Mouse (Mus musculus) urinary bladder, adult 2 months (tissue): Measurements from ENCODE around the gene Pnpla2. TPM values are rescaled to one million over a fixed set of nuclear protein-coding genes. Genes with fewer than 3 reads are reported as not detected.
A peak's percentile ranks its signal among the peaks of the same experiment; 100 is the strongest.
"Not testable (repeated sequence)": the region's sequence is repeated elsewhere in the genome, so short reads cannot be mapped to it uniquely, and the experiment has no call there.

ENCODE experiments used
- DNase-seq: peaks from one replicate; pipeline ENCODE4 v3.0.0; 2022; ENCODE audit warnings: low spot score
- polyA plus RNA-seq: library from polyadenylated mRNA; depleted of rRNA; stranded (reverse); fragments of >200 nt; gene quantifications from 2 replicates; pipeline ENCODE4 v1.2.3, GENCODE M21; 2012

Pnpla2 gene
- polyA plus RNA-seq, 1 experiment, result 108 TPM

GRCm38 (mm10) chr7:141431434-141432185 is 23.4 kb upstream of the Pnpla2 start:
- DNase-seq, result no peak

- no peak for DNase-seq
Observed at GRCm38 (mm10) chr7:141432186-141432611, 22.8 kb upstream of the Pnpla2 start.

GRCm38 (mm10) chr7:141432741-141433516 is 22.1 kb upstream of the Pnpla2 start:
- no peak for DNase-seq

GRCm38 (mm10) chr7:141433517-141434400 is 21.2 kb upstream of the Pnpla2 start:
- no peak for DNase-seq

- no peak for DNase-seq
Observed at GRCm38 (mm10) chr7:141434464-141434863, 20.5 kb upstream of the Pnpla2 start.

- no peak for DNase-seq
Observed at GRCm38 (mm10) chr7:141435129-141435855, 19.7 kb upstream of the Pnpla2 start.

GRCm38 (mm10) chr7:141435856-141436522 is 19.0 kb upstream of the Pnpla2 start:
- DNase-seq, result no peak

- DNase-seq, result no peak
Observed at GRCm38 (mm10) chr7:141436523-141436892, 18.5 kb upstream of the Pnpla2 start.

- no peak for DNase-seq
Observed at GRCm38 (mm10) chr7:141437178-141438120, 17.5 kb upstream of the Pnpla2 start, which contains the start of gene Slc25a22. TSS of gene Slc25a22 (minus strand) at chr7:141437892.

GRCm38 (mm10) chr7:141438201-141438968 is 16.6 kb upstream of the Pnpla2 start:
- no peak for DNase-seq

- DNase-seq, result no peak
Observed at GRCm38 (mm10) chr7:141439140-141439679, 15.8 kb upstream of the Pnpla2 start.

- DNase-seq, result no peak
Observed at GRCm38 (mm10) chr7:141439811-141440210, 15.2 kb upstream of the Pnpla2 start.

GRCm38 (mm10) chr7:141440613-141441012 is 14.4 kb upstream of the Pnpla2 start:
- no peak for DNase-seq

- DNase-seq, result no peak
Observed at GRCm38 (mm10) chr7:141441460-141441859, 13.5 kb upstream of the Pnpla2 start.

- DNase-seq, result peak; percentile 20
Observed at GRCm38 (mm10) chr7:141442199-141442598, 12.8 kb upstream of the Pnpla2 start.

GRCm38 (mm10) chr7:141443081-141443821 is 11.7 kb upstream of the Pnpla2 start:
- DNase-seq, result peak; percentile 35

GRCm38 (mm10) chr7:141443828-141444237 is 11.2 kb upstream of the Pnpla2 start, which contains the start of gene Pidd1:
TSS of gene Pidd1 (minus strand) at chr7:141444025.
- peak; percentile 54 for DNase-seq

- not testable (repeated sequence) for DNase-seq
Observed at GRCm38 (mm10) chr7:141446374-141446773, 8.6 kb upstream of the Pnpla2 start.
